Mouse (Mus musculus): ENCODE data around the gene Morn3. TPM values are rescaled to one million over a fixed set of nuclear protein-coding genes. Genes with fewer than 3 reads are reported as not detected.
A peak's percentile ranks its signal among the peaks of the same experiment; 100 is the strongest.

The Morn3 gene
- polyA plus RNA-seq, 1 experiment from 2014 or later, result 5.3 TPM

GRCm38 (mm10) chr5:123000901-123001300 lies 45.9 kb downstream of the Morn3 start:
- H3K4me3 ChIP-seq (ENCODE audit: low read depth, low read length), result no peak overlapping the region
- WGBS, result 65% methylated on average over 1 of the region's 1 CpGs
- no peak overlapping the region for H3K9ac ChIP-seq (replicated peaks; ENCODE audit: low read depth)
- H3K4me2 ChIP-seq (replicated peaks; ENCODE audit: low read depth, low read length), result no peak overlapping the region
- ATAC-seq, result no peak
- no peak overlapping the region for H3K27ac ChIP-seq (ENCODE audit: low read length)
- H3K27me3 ChIP-seq (replicated peaks; ENCODE audit: insufficient read depth, low read length), result no peaks in the 10 kb centered on the region
- no peaks in the 10 kb centered on the region for H3K36me3 ChIP-seq (ENCODE audit: insufficient read depth, low read length)
- no peak for TF ChIP-seq CTCF (IDR thresholded peaks at IDR 0.05)
- H3K4me1 ChIP-seq (ENCODE audit: insufficient read depth, low read depth, low read length), result no peaks in the 10 kb centered on the region
- no peak for DNase-seq (ENCODE audit: low spot score)
- H3K9me3 ChIP-seq (ENCODE audit: low read length), result no peaks in the 10 kb centered on the region

GRCm38 (mm10) chr5:122997205-122998204 lies 49.3 kb downstream of the Morn3 start:
- Histone ChIP-seq H3K4me2 (replicated peaks; ENCODE audit: low read depth, low read length) (no peak overlapping the region), H3K4me1 (ENCODE audit: insufficient read depth, low read depth, low read length) (no peaks in the 10 kb centered on the region), H3K27ac (ENCODE audit: low read length) (no peak overlapping the region), H3K9ac (replicated peaks; ENCODE audit: low read depth) (no peak overlapping the region), H3K4me3 (ENCODE audit: low read depth, low read length) (no peak overlapping the region), H3K27me3 (replicated peaks; ENCODE audit: insufficient read depth, low read length) (no peaks in the 10 kb centered on the region), H3K36me3 (ENCODE audit: insufficient read depth, low read length) (no peaks in the 10 kb centered on the region), H3K9me3 (ENCODE audit: low read length) (no peaks in the 10 kb centered on the region)
- TF ChIP-seq CTCF (IDR thresholded peaks at IDR 0.05) (no peak), EP300 (IDR thresholded peaks at IDR 0.05) (no peak)
- ATAC-seq (no peak), DNase-seq (ENCODE audit: low spot score) (no peak)
- WGBS, result 81% methylated on average over 18 of the region's 18 CpGs

- H3K36me3 ChIP-seq (ENCODE audit: insufficient read depth, low read length), result no peaks in the 10 kb centered on the region
- H3K27ac ChIP-seq (ENCODE audit: low read length), result no peak overlapping the region
- H3K9me3 ChIP-seq (ENCODE audit: low read length), result no peaks in the 10 kb centered on the region
- H3K4me3 ChIP-seq (ENCODE audit: low read depth, low read length), result no peak overlapping the region
- H3K9ac ChIP-seq (replicated peaks; ENCODE audit: low read depth), result no peak overlapping the region
- peaks cover 3% of the 10 kb centered on the region; the same call in 1 of the 2 replicates for H3K4me1 ChIP-seq (ENCODE audit: insufficient read depth, low read depth, low read length)
- DNase-seq (ENCODE audit: low spot score) (no peak), ATAC-seq (no peak)
- no peak for TF ChIP-seq CTCF (IDR thresholded peaks at IDR 0.05)
- TF ChIP-seq EP300 (IDR thresholded peaks at IDR 0.05), result no peak
- H3K4me2 ChIP-seq (replicated peaks; ENCODE audit: low read depth, low read length), result no peak overlapping the region
- WGBS, result 0% methylated on average over 1 of the region's 1 CpGs
- H3K27me3 ChIP-seq (replicated peaks; ENCODE audit: insufficient read depth, low read length), result no peaks in the 10 kb centered on the region
These were observed 51.9 kb downstream of the Morn3 start for GRCm38 (mm10) chr5:122994910-122995309.

GRCm38 (mm10) chr5:122994303-122994846 lies 52.4 kb downstream of the Morn3 start:
- H3K9me3 ChIP-seq (ENCODE audit: low read length), result no peaks in the 10 kb centered on the region
- H3K4me2 ChIP-seq (replicated peaks; ENCODE audit: low read depth, low read length), result peak overlapping the region; percentile 44; the same call in 1 of the 2 replicates
- H3K27ac ChIP-seq (ENCODE audit: low read length), result no peak overlapping the region
- H3K9ac ChIP-seq (replicated peaks; ENCODE audit: low read depth), result no peak overlapping the region
- TF ChIP-seq EP300 (IDR thresholded peaks at IDR 0.05) (peak; percentile 22; the same call in 1 of the 2 replicates), CTCF (IDR thresholded peaks at IDR 0.05) (no peak)
- DNase-seq (ENCODE audit: low spot score), result peak; percentile 95
- 7% methylated on average over 5 of the region's 5 CpGs for whole genome bisulfite sequencing
- no peaks in the 10 kb centered on the region for H3K27me3 ChIP-seq (replicated peaks; ENCODE audit: insufficient read depth, low read length)
- H3K36me3 ChIP-seq (ENCODE audit: insufficient read depth, low read length), result no peaks in the 10 kb centered on the region
- H3K4me1 ChIP-seq (ENCODE audit: insufficient read depth, low read depth, low read length), result peaks cover 3% of the 10 kb centered on the region; the same call in 1 of the 2 replicates
- H3K4me3 ChIP-seq (ENCODE audit: low read depth, low read length), result peak overlapping the region; percentile 6; the same call in 1 of the 2 replicates
- peak; percentile 98 for ATAC-seq

GRCm38 (mm10) chr5:122993811-122994210 lies 53.0 kb downstream of the Morn3 start:
- no peaks in the 10 kb centered on the region for H3K36me3 ChIP-seq (ENCODE audit: insufficient read depth, low read length)
- 40% methylated on average over 2 of the region's 2 CpGs for whole genome bisulfite sequencing
- H3K4me2 ChIP-seq (replicated peaks; ENCODE audit: low read depth, low read length), result peak overlapping the region; percentile 44; the same call in 1 of the 2 replicates
- no peaks in the 10 kb centered on the region for H3K27me3 ChIP-seq (replicated peaks; ENCODE audit: insufficient read depth, low read length)
- no peak overlapping the region for H3K9ac ChIP-seq (replicated peaks; ENCODE audit: low read depth)
- peaks cover 3% of the 10 kb centered on the region; the same call in 1 of the 2 replicates for H3K4me1 ChIP-seq (ENCODE audit: insufficient read depth, low read depth, low read length)
- TF ChIP-seq EP300 (IDR thresholded peaks at IDR 0.05), result no peak
- no peak for TF ChIP-seq CTCF (IDR thresholded peaks at IDR 0.05)
- DNase-seq (ENCODE audit: low spot score) (no peak), ATAC-seq (no peak; the same call in 1 of the 2 replicates)
- no peak overlapping the region for H3K27ac ChIP-seq (ENCODE audit: low read length)
- H3K4me3 ChIP-seq (ENCODE audit: low read depth, low read length), result 0 out of 2 replicates have a peak overlapping the region, but pooled peaks have one; percentile 6
- no peaks in the 10 kb centered on the region for H3K9me3 ChIP-seq (ENCODE audit: low read length)

GRCm38 (mm10) chr5:122991350-122992004 lies 55.3 kb downstream of the Morn3 start:
- no peak for ATAC-seq
- no peaks in the 10 kb centered on the region for H3K36me3 ChIP-seq (ENCODE audit: insufficient read depth, low read length)
- H3K9me3 ChIP-seq (ENCODE audit: low read length), result no peaks in the 10 kb centered on the region
- no peak overlapping the region for H3K9ac ChIP-seq (replicated peaks; ENCODE audit: low read depth)
- H3K27me3 ChIP-seq (replicated peaks; ENCODE audit: insufficient read depth, low read length), result no peaks in the 10 kb centered on the region
- DNase-seq (ENCODE audit: low spot score), result no peak
- no peak overlapping the region for H3K4me3 ChIP-seq (ENCODE audit: low read depth, low read length)
- no peak overlapping the region; the same call in 1 of the 2 replicates for H3K4me2 ChIP-seq (replicated peaks; ENCODE audit: low read depth, low read length)
- H3K27ac ChIP-seq (ENCODE audit: low read length), result no peak overlapping the region
- TF ChIP-seq CTCF (IDR thresholded peaks at IDR 0.05), result no peak
- WGBS, result 29% methylated on average over 5 of the region's 5 CpGs
- H3K4me1 ChIP-seq (ENCODE audit: insufficient read depth, low read depth, low read length), result peaks cover 8% of the 10 kb centered on the region; the same call in 1 of the 2 replicates

Data from lung, postnatal 0 days (tissue).